Mouse (Mus musculus): ENCODE measurements at regions not wholly inside any gene's neighbourhood (a gene's known extent, or its start where the extent isn't known, plus 50 kb on each side); places are given as distances from the start of the nearest gene placed in this dataset.

DNA sequence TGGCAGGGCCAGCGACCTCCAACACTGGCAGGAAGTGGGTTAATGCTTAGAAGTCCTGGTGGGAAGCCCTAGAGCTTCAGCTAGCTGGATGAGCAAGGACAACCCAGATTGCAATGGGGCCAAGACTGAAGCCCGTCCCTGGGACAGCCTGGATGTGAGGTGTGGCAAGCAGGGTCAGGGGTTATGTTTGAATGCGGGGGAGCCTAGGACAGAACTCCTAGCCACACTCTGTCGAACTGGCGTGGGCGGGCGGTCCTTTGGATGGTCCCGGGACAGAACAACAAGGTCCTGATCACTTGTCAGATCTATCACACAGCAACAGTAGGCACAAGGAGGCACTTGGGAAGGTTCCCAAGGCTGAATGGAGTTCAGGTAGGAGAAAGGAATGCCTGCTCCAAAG is 101.1 kb upstream of the Ccnd1 start:
- TF ChIP-seq POLR2A (IDR thresholded peaks at IDR 0.05; ENCODE audit: extremely low read depth, insufficient read depth, low read length) = no peak
- TF ChIP-seq CTCF (IDR thresholded peaks at IDR 0.05; ENCODE audit: low read depth, low read length) = no peak

Data from liver, adult 2 months (tissue).